Mouse (Mus musculus): ENCODE data around the gene Fcgr3.

Gene Fcgr3

GRCm38 (mm10) chr1:171064491-171065242 lies at the start of gene Fcgr3:
Fcgr3 (minus strand) TSS chr1:171064935.
- CTCF ChIA-PET, result interaction anchor here (0.6 kb wide), 1 partner anchor 36 kb away, joined by 4 read pairs; no protein-coding TSS in a partner anchor

GRCm38 (mm10) chr1:171113873-171114299 lies 49.2 kb upstream of the Fcgr3 start, which contains the start of gene Cfap126:
Cfap126 (plus strand) TSS chr1:171113918.
- CTCF ChIA-PET, result interaction anchor here (1.2 kb wide), 1 partner anchor 8 kb away, joined by 3 read pairs; no protein-coding TSS in a partner anchor

GRCm38 (mm10) chr1:171112986-171113385 lies 48.3 kb upstream of the Fcgr3 start:
- CTCF ChIA-PET, result interaction anchor here (1.2 kb wide), 1 partner anchor 7 kb away, joined by 3 read pairs; no protein-coding TSS in a partner anchor

- CTCF ChIA-PET, result interaction anchor here (0.5 to 2.3 kb wide), 3 partner anchors 10 to 237 kb away, joined by 3 to 16 read pairs (median 4); no protein-coding TSS in a partner anchor
Observed at GRCm38 (mm10) chr1:171111781-171112575, 47.2 kb upstream of the Fcgr3 start.

- CTCF ChIA-PET, result interaction anchor here (0.5 to 2.3 kb wide), 3 partner anchors 9 to 236 kb away, joined by 3 to 16 read pairs (median 4); no protein-coding TSS in a partner anchor
Observed at GRCm38 (mm10) chr1:171111020-171111780, 46.5 kb upstream of the Fcgr3 start.

- CTCF ChIA-PET, result interaction anchor here (2.3 kb wide), 1 partner anchor 8 kb away, joined by 16 read pairs; no protein-coding TSS in a partner anchor
Observed at GRCm38 (mm10) chr1:171110659-171111019, 45.9 kb upstream of the Fcgr3 start.

- CTCF ChIA-PET, result no interaction called here
Observed at GRCm38 (mm10) chr1:171109620-171110019, 44.9 kb upstream of the Fcgr3 start.

GRCm38 (mm10) chr1:171105226-171105625 lies 40.5 kb upstream of the Fcgr3 start:
- CTCF ChIA-PET, result interaction anchor here (0.7 kb wide), 2 partner anchors 8 to 82 kb away, joined by 3 to 24 read pairs; partner anchors contain the start of gene Cfap126

GRCm38 (mm10) chr1:171103179-171103840 lies 38.6 kb upstream of the Fcgr3 start:
- CTCF ChIA-PET, result interaction anchor here (0.7 to 1.7 kb wide), 2 partner anchors 8 to 105 kb away, joined by 3 to 16 read pairs; no protein-coding TSS in a partner anchor

GRCm38 (mm10) chr1:171102547-171103177 lies 37.9 kb upstream of the Fcgr3 start:
- CTCF ChIA-PET, result interaction anchor here (0.5 to 1.7 kb wide), 6 partner anchors 8 to 235 kb away, joined by 3 to 16 read pairs (median 4); partner anchors contain the start of gene Atf6

GRCm38 (mm10) chr1:171101733-171102546 lies 37.2 kb upstream of the Fcgr3 start:
- CTCF ChIA-PET, result interaction anchor here (0.5 to 1.7 kb wide), 9 partner anchors 9 to 459 kb away, joined by 3 to 16 read pairs (median 3); partner anchors contain the start of gene Atf6

- CTCF ChIA-PET, result interaction anchor here (0.6 kb wide), 1 partner anchor 22 kb away, joined by 14 read pairs; no protein-coding TSS in a partner anchor
Observed at GRCm38 (mm10) chr1:171101033-171101432, 36.3 kb upstream of the Fcgr3 start.

GRCm38 (mm10) chr1:171097612-171098011 lies 32.9 kb upstream of the Fcgr3 start:
- CTCF ChIA-PET, result no interaction called here

- CTCF ChIA-PET, result no interaction called here
Observed at GRCm38 (mm10) chr1:171097136-171097535, 32.4 kb upstream of the Fcgr3 start.

- CTCF ChIA-PET, result interaction anchor here (0.6 kb wide), 1 partner anchor 164 kb away, joined by 4 read pairs; no protein-coding TSS in a partner anchor
Observed at GRCm38 (mm10) chr1:171096110-171096964, 31.6 kb upstream of the Fcgr3 start.

GRCm38 (mm10) chr1:171094424-171094823 lies 29.7 kb upstream of the Fcgr3 start:
- CTCF ChIA-PET, result no interaction called here

- CTCF ChIA-PET, result interaction anchor here (1.2 kb wide), 1 partner anchor 9 kb away, joined by 3 read pairs; no protein-coding TSS in a partner anchor
Observed at GRCm38 (mm10) chr1:171090761-171091160, 26.0 kb upstream of the Fcgr3 start.

- CTCF ChIA-PET, result interaction anchor here (1.2 kb wide), 1 partner anchor 9 kb away, joined by 3 read pairs; no protein-coding TSS in a partner anchor
Observed at GRCm38 (mm10) chr1:171089891-171090290, 25.2 kb upstream of the Fcgr3 start.
